Mouse (Mus musculus) heart, adult 18-20 months (tissue): ENCODE data around the gene B4galnt4. TPM values are rescaled to one million over a fixed set of nuclear protein-coding genes. Genes with fewer than 3 reads are reported as not detected.

Experiments
- DNase-seq, 2 experiments: peaks; one replicate each; pipeline ENCODE4 v3.0.0; 2021 to 2022; ENCODE audit warnings: mixed read lengths in 1 of 2
- total RNA-seq, 2 experiments: library from RNA; stranded (reverse); gene quantifications; 2 replicates each; pipeline ENCODE4 v1.2.3; 2021

Gene B4galnt4
- total RNA-seq, 2 experiments from 2014 or later: not detected

GRCm38 (mm10) chr7:141120605-141121004, 59.7 kb downstream of the B4galnt4 start:
- no peak for DNase-seq

GRCm38 (mm10) chr7:141121051-141121531, 60.2 kb downstream of the B4galnt4 start:
- DNase-seq: no peak

Other genes starting within 250 kb of the B4galnt4 start
- gene Zfp941, start 238.9 kb upstream of the B4galnt4 start, total RNA-seq: under 1 TPM; 0.20 to 0.41 TPM
- gene Urah, start 226.1 kb upstream of the B4galnt4 start, total RNA-seq: 1 to 10 TPM in 1 of 2 experiments, under 1 TPM in 1; 0.77 to 2.4 TPM
- 10 to 100 TPM; 30.5 to 32.9 TPM for gene Scgb1c1, start 215.6 kb upstream of the B4galnt4 start, total RNA-seq
- gene Odf3, start 213.3 kb upstream of the B4galnt4 start, total RNA-seq: not detected
- not detected for gene Gm45785, start 204.8 kb upstream of the B4galnt4 start, total RNA-seq
- gene Ric8a, start 204.1 kb upstream of the B4galnt4 start, total RNA-seq: 10 to 100 TPM; 18.4 to 21.2 TPM
- 1 to 10 TPM; 9.2 TPM for gene Bet1l, start 203.5 kb upstream of the B4galnt4 start, total RNA-seq
- 10 to 100 TPM; 76.5 to 84.0 TPM for gene Psmd13, start 179.1 kb upstream of the B4galnt4 start, total RNA-seq
- gene Sirt3, start 178.8 kb upstream of the B4galnt4 start, total RNA-seq: 10 to 100 TPM; 61.9 to 69.3 TPM
- gene Cox8b, start 160.7 kb upstream of the B4galnt4 start, total RNA-seq: 1,000 to 10,000 TPM; 3,201 to 3,214 TPM
- not detected for gene Nlrp6, start 140.2 kb upstream of the B4galnt4 start, total RNA-seq
- 1 to 10 TPM; 3.5 to 4.3 TPM for gene Pgghg, start 119.7 kb upstream of the B4galnt4 start, total RNA-seq
- gene Ifitm5, start 110.8 kb upstream of the B4galnt4 start, total RNA-seq: under 1 TPM in 1 of 2 experiments, not detected in 1; 0.46 TPM
- gene Gm45717, start 105.2 kb upstream of the B4galnt4 start, total RNA-seq: not detected
- 10 to 100 TPM; 98.8 to 99.4 TPM for gene Ifitm2, start 105.1 kb upstream of the B4galnt4 start, total RNA-seq
- gene Ifitm1, start 93.9 kb upstream of the B4galnt4 start, total RNA-seq: 1 to 10 TPM; 2.6 to 8.3 TPM
- 100 to 1,000 TPM in 1 of 2 experiments, 10 to 100 TPM in 1; 94.8 to 129 TPM for gene Ifitm3, start 50.3 kb upstream of the B4galnt4 start, total RNA-seq
- gene Ifitm6, start 43.2 kb upstream of the B4galnt4 start, total RNA-seq: not detected
- gene Gm17387, start 32.0 kb upstream of the B4galnt4 start, total RNA-seq: not detected
- gene Pkp3, start 17.1 kb downstream of the B4galnt4 start, total RNA-seq: 1 to 10 TPM in 1 of 2 experiments, under 1 TPM in 1; 0.37 to 1.6 TPM
- gene Sigirr, start 39.5 kb downstream of the B4galnt4 start, total RNA-seq: 1 to 10 TPM; 4.2 to 4.7 TPM
- not detected for gene Ano9, start 56.7 kb downstream of the B4galnt4 start, total RNA-seq
- gene Ptdss2, start 61.3 kb downstream of the B4galnt4 start, total RNA-seq: 10 to 100 TPM; 28.1 to 30.3 TPM
- gene Rnh1, start 111.8 kb downstream of the B4galnt4 start, total RNA-seq: 10 to 100 TPM; 71.5 to 77.6 TPM
- gene Hras, start 132.9 kb downstream of the B4galnt4 start, total RNA-seq: 100 to 1,000 TPM in 1 of 2 experiments, 10 to 100 TPM in 1; 91.4 to 103 TPM
- 1 to 10 TPM; 2.0 to 3.4 TPM for gene Lrrc56, start 133.1 kb downstream of the B4galnt4 start, total RNA-seq
- gene Lmntd2, start 153.0 kb downstream of the B4galnt4 start, total RNA-seq: not detected
- gene Rassf7, start 154.8 kb downstream of the B4galnt4 start, total RNA-seq: under 1 TPM; 0.57 to 0.87 TPM
- 10 to 100 TPM; 33.7 to 34.8 TPM for gene Phrf1, start 167.7 kb downstream of the B4galnt4 start, total RNA-seq
- 1 to 10 TPM; 2.3 to 3.1 TPM for gene Irf7, start 205.4 kb downstream of the B4galnt4 start, total RNA-seq
- gene Cdhr5, start 215.7 kb downstream of the B4galnt4 start, total RNA-seq: not detected
- not detected for gene Sct, start 218.0 kb downstream of the B4galnt4 start, total RNA-seq
- not detected for gene Drd4, start 230.9 kb downstream of the B4galnt4 start, total RNA-seq